Mouse (Mus musculus) urinary bladder, postnatal 14 days (tissue): ENCODE measurements around the gene Smndc1.
"Not testable (repeated sequence)": the region's sequence is repeated elsewhere in the genome, so short reads cannot be mapped to it uniquely, and the experiment has no call there.

Source experiments
- DNase-seq: peaks from one replicate; pipeline ENCODE4 v3.0.0; 2021; ENCODE audit warnings: low spot score

Smndc1 gene

GRCm38 (mm10) chr19:53412149-53412848 lies 21.9 kb upstream of the Smndc1 start:
- no peak for DNase-seq

- no peak for DNase-seq
Observed at GRCm38 (mm10) chr19:53409663-53410307, 19.4 kb upstream of the Smndc1 start.

- DNase-seq: no peak
Observed at GRCm38 (mm10) chr19:53408398-53408797, 18.0 kb upstream of the Smndc1 start.

GRCm38 (mm10) chr19:53407350-53407749 lies 17.0 kb upstream of the Smndc1 start:
- DNase-seq: no peak

GRCm38 (mm10) chr19:53405810-53406209 lies 15.4 kb upstream of the Smndc1 start:
- no peak for DNase-seq

GRCm38 (mm10) chr19:53404837-53405356 lies 14.5 kb upstream of the Smndc1 start:
- no peak for DNase-seq

- no peak for DNase-seq
Observed at GRCm38 (mm10) chr19:53404219-53404836, 13.9 kb upstream of the Smndc1 start.

GRCm38 (mm10) chr19:53402741-53403432 lies 12.5 kb upstream of the Smndc1 start:
- no peak for DNase-seq

- DNase-seq: no peak
Observed at GRCm38 (mm10) chr19:53400332-53401110, 10.1 kb upstream of the Smndc1 start.

- no peak for DNase-seq
Observed at GRCm38 (mm10) chr19:53399213-53399612, 8.8 kb upstream of the Smndc1 start.

GRCm38 (mm10) chr19:53397451-53398233 lies 7.3 kb upstream of the Smndc1 start:
- DNase-seq: no peak

- not testable (repeated sequence) for DNase-seq
Observed at GRCm38 (mm10) chr19:53395805-53396204, 5.4 kb upstream of the Smndc1 start.

GRCm38 (mm10) chr19:53394956-53395355 lies 4.6 kb upstream of the Smndc1 start:
- not testable (repeated sequence) for DNase-seq

- peak; percentile 34 for DNase-seq
Observed at GRCm38 (mm10) chr19:53394552-53394951, 4.2 kb upstream of the Smndc1 start.

- no peak for DNase-seq
Observed at GRCm38 (mm10) chr19:53393646-53394045, 3.3 kb upstream of the Smndc1 start.

GRCm38 (mm10) chr19:53392781-53393343 lies 2.5 kb upstream of the Smndc1 start:
- DNase-seq: no peak

GRCm38 (mm10) chr19:53391787-53392186 lies 1.4 kb upstream of the Smndc1 start:
- DNase-seq: no peak

GRCm38 (mm10) chr19:53391386-53391785 lies 1.0 kb upstream of the Smndc1 start:
- DNase-seq: no peak

- no peak for DNase-seq
Observed at GRCm38 (mm10) chr19:53389851-53390431, 437 bp downstream of the Smndc1 start.

- no peak for DNase-seq
Observed at GRCm38 (mm10) chr19:53389417-53389816, 961 bp downstream of the Smndc1 start.
